Mouse (Mus musculus): ENCODE results near the gene Ccdc169.

DNA sequence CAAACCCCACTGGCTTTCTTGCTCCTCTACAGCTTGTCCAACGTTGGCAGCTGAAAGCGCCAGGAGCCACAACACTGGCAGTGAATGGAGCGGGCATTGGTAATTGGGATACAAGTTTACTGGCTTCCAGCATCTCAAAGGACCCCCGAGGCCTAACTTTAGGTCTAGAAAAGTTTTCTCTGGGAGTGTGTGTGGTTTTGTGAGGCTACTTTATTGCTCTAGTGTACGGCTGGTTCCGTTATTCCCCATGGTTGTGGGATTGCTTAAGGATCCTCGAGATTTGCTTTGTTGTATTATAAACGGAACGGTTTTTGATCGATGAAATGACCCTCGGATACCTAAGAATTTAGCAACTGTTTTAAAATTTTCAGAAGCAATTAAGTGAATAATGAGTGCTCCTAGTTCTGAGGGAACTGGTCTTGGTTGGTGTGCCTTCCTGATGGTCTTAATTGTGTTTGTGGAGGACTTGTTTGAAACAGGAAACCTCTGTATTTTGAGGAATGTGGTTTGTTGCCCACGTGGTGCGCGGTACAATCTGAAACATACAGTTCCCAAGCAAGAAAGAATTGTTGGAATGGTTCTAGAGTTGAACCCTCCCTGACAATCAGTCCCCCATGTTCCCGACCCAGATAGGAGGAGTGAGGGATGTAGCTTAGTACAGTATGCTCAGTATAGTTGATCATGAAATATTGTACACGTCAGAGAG lies 24.3 kb upstream of the Ccdc169 start:
- no peak for TF ChIP-seq CTCF (IDR thresholded peaks at IDR 0.05; ENCODE audit: borderline replicate concordance, extremely low read depth, insufficient read depth, insufficient read length)
- TF ChIP-seq POLR2A (IDR thresholded peaks at IDR 0.05; ENCODE audit: borderline replicate concordance, extremely low read depth, insufficient read depth, insufficient read length, poor library complexity, severe bottlenecking) = no peak
